Mouse (Mus musculus) cerebellum, adult 2 months (tissue): ENCODE results near the gene Gbp6.
"Not testable (repeated sequence)": the region's sequence is repeated elsewhere in the genome, so short reads cannot be mapped to it uniquely, and the experiment has no call there.

ENCODE experiments used
- CTCF ChIP-seq: fragments of 200-500 bp; IDR thresholded peaks from 2 replicates; pipeline ENCODE4 v1.5.1; 2011; ENCODE audit warnings: low read depth, mild to moderate bottlenecking, control low read depth, low read length, moderate library complexity, borderline replicate concordance; ENCODE audit not compliant: insufficient read depth
- POLR2A ChIP-seq: fragments of 200-500 bp; IDR thresholded peaks from 2 replicates; pipeline ENCODE4 v1.6.1; 2011; ENCODE audit warnings: low read length, control low read depth, borderline replicate concordance; ENCODE audit not compliant: insufficient read depth

DNA sequence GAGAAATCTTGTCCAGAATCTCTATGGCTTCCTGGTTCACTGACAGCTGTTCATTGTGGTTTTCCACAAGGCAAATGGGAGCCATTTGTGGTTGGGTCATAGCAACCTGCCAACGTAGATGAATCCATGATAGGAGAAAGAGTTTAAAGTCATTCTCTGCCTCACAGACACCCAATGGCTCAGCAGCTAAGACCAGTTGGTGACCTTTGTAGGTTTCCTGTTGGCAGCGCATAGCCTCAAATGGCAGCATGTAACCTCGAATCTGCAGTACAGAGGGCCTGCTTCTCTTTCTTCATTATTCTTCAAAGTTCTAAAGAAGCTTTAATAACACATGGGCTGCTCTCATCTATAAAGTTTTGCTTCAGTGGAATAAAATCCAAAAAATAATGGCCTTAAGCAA lies 2.6 kb downstream of the Gbp6 start:
- not testable (repeated sequence) for TF ChIP-seq CTCF, POLR2A
